Mouse (Mus musculus) forebrain, embryonic 11.5 days (tissue): ENCODE measurements at regions not wholly inside any gene's neighbourhood (a gene's known extent, or its start where the extent isn't known, plus 50 kb on each side); places are given as distances from the start of the nearest gene placed in this dataset.

ENCODE experiments used
- ATAC-seq: fragments of 200-750 bp; cut with Nextera tagmentation; replicated peaks from 2 replicates; pipeline ENCODE4 v1.8.0; 2017; ENCODE audit warnings: moderate TSS enrichment; ENCODE audit not compliant: low FRiP score
- DNase-seq: peaks from one replicate; pipeline ENCODE4 v3.0.0-alpha.2; 2017; ENCODE audit warnings: low spot score
- H3K27ac ChIP-seq: fragments of 300-500 bp; sonication (generic); 2 replicates; pipeline ENCODE4 v1.5.1; 2014; ENCODE audit warnings: low read depth, low read length
- H3K27me3 ChIP-seq: fragments of 300-500 bp; sonication (generic); 2 replicates; pipeline ENCODE4 v1.6.1; 2014; ENCODE audit warnings: mild to moderate bottlenecking, low read length, mixed read lengths; ENCODE audit not compliant: control insufficient read depth, insufficient read depth
- H3K36me3 ChIP-seq: fragments of 300-500 bp; sonication (generic); 2 replicates; pipeline ENCODE4 v1.6.1; 2014; ENCODE audit warnings: mild to moderate bottlenecking, low read length, moderate library complexity, mixed read lengths; ENCODE audit not compliant: control insufficient read depth, insufficient read depth
- H3K4me1 ChIP-seq: fragments of 300-500 bp; sonication (generic); replicated peaks from 2 replicates; pipeline ENCODE4 v1.6.1; 2014; ENCODE audit warnings: low read length, mixed read lengths; ENCODE audit not compliant: control insufficient read depth, insufficient read depth
- H3K4me2 ChIP-seq: fragments of 300-500 bp; sonication (generic); 2 replicates; pipeline ENCODE4 v1.6.1; 2014; ENCODE audit warnings: low read depth, mild to moderate bottlenecking, low read length, moderate library complexity, mixed read lengths; ENCODE audit not compliant: severe bottlenecking
- H3K4me3 ChIP-seq: fragments of 300-500 bp; sonication (generic); 2 replicates; pipeline ENCODE4 v1.5.1; 2014; ENCODE audit warnings: low read depth, low read length
- H3K9ac ChIP-seq: fragments of 300-500 bp; sonication (generic); 2 replicates; pipeline ENCODE4 v1.6.1; 2014; ENCODE audit warnings: low read length
- H3K9me3 ChIP-seq: fragments of 300-500 bp; sonication (generic); 2 replicates; pipeline ENCODE4 v1.6.1; 2016; ENCODE audit warnings: low read length, mixed read lengths; ENCODE audit not compliant: control insufficient read depth
- WGBS: fragments of 180-500 bp; shearing (Covaris S2); extraction: QIAGEN DNeasy Blood & Tissue Kit; methylation state at CpG from one replicate; pipeline ENCODE4 v1.1.7; 2014; 5-methylcytosine and 5-hydroxymethylcytosine counted together

- ATAC-seq (no peak), DNase-seq (no peak)
- H3K27ac ChIP-seq = no peak overlapping the region
Measured at GRCm38 (mm10) chr12:97398582-97398945, 860.7 kb downstream of the Galc start.

GRCm38 (mm10) chr12:97397850-97398581, 861.2 kb downstream of the Galc start:
- Histone ChIP-seq H3K9me3 (no peaks in the 10 kb centered on the region), H3K36me3 (no peaks in the 10 kb centered on the region), H3K27ac (no peak overlapping the region), H3K4me3 (no peak overlapping the region), H3K27me3 (no peaks in the 10 kb centered on the region), H3K4me2 (no peak overlapping the region), H3K4me1 (no peaks in the 10 kb centered on the region), H3K9ac (no peak overlapping the region)
- WGBS = 90% methylated on average over 5 of the region's 7 CpGs
- DNase-seq (no peak), ATAC-seq (no peak)

More at GRCm38 (mm10) chr12:97398582-97398945, 860.7 kb downstream of the Galc start:
- no peak overlapping the region for H3K4me2 ChIP-seq
- H3K4me1 ChIP-seq = no peaks in the 10 kb centered on the region
- no peak overlapping the region for H3K4me3 ChIP-seq
- no peak overlapping the region for H3K9ac ChIP-seq
- H3K9me3 ChIP-seq = no peaks in the 10 kb centered on the region
- H3K27me3 ChIP-seq = no peaks in the 10 kb centered on the region
- no peaks in the 10 kb centered on the region for H3K36me3 ChIP-seq
- 73% methylated on average over 3 of the region's 3 CpGs for WGBS

- ATAC-seq = no peak
Measured at GRCm38 (mm10) chr12:97361804-97362203, 897.5 kb downstream of the Galc start.

GRCm38 (mm10) chr12:97360656-97361055, 898.6 kb downstream of the Galc start:
- H3K36me3 ChIP-seq = no peaks in the 10 kb centered on the region
- H3K27ac ChIP-seq = no peak overlapping the region
- H3K4me3 ChIP-seq = no peak overlapping the region
- ATAC-seq (peak; percentile 40; the same call in 1 of the 2 replicates), DNase-seq (peak; percentile 51)
- H3K9me3 ChIP-seq = no peaks in the 10 kb centered on the region
- H3K9ac ChIP-seq = no peak overlapping the region
- H3K4me1 ChIP-seq = no peaks in the 10 kb centered on the region
- H3K27me3 ChIP-seq = no peaks in the 10 kb centered on the region
- WGBS = 25% methylated on average over 2 of the region's 2 CpGs
- no peak overlapping the region for H3K4me2 ChIP-seq

More at GRCm38 (mm10) chr12:97361804-97362203, 897.5 kb downstream of the Galc start:
- Histone ChIP-seq H3K27me3 (no peaks in the 10 kb centered on the region), H3K4me3 (no peak overlapping the region), H3K36me3 (no peaks in the 10 kb centered on the region), H3K9me3 (no peaks in the 10 kb centered on the region), H3K4me2 (no peak overlapping the region), H3K9ac (no peak overlapping the region), H3K4me1 (no peaks in the 10 kb centered on the region), H3K27ac (no peak overlapping the region)
- DNase-seq = no peak
- WGBS = 58% methylated on average over 3 of the region's 3 CpGs

GRCm38 (mm10) chr12:97326582-97326981, 932.7 kb downstream of the Galc start:
- H3K36me3 ChIP-seq = no peaks in the 10 kb centered on the region
- H3K9ac ChIP-seq = no peak overlapping the region
- no peak overlapping the region for H3K4me2 ChIP-seq
- H3K9me3 ChIP-seq = no peaks in the 10 kb centered on the region
- no peak for DNase-seq
- H3K4me3 ChIP-seq = no peak overlapping the region
- 65% methylated on average over 3 of the region's 3 CpGs for WGBS
- no peak for ATAC-seq
- no peak overlapping the region for H3K27ac ChIP-seq
- H3K27me3 ChIP-seq = no peaks in the 10 kb centered on the region
- H3K4me1 ChIP-seq = no peaks in the 10 kb centered on the region

GRCm38 (mm10) chr12:97312282-97313040, 946.8 kb downstream of the Galc start:
- 56% methylated on average over 5 of the region's 5 CpGs for WGBS
- Histone ChIP-seq H3K9ac (no peak overlapping the region), H3K27ac (no peak overlapping the region), H3K27me3 (no peaks in the 10 kb centered on the region), H3K4me3 (no peak overlapping the region), H3K4me2 (no peak overlapping the region), H3K36me3 (no peaks in the 10 kb centered on the region), H3K9me3 (no peaks in the 10 kb centered on the region), H3K4me1 (no peaks in the 10 kb centered on the region)
- ATAC-seq = no peak
- DNase-seq = no peak

GRCm38 (mm10) chr12:97278792-97279191, 980.5 kb downstream of the Galc start:
- Histone ChIP-seq H3K4me1 (no peaks in the 10 kb centered on the region), H3K9ac (no peak overlapping the region), H3K9me3 (no peaks in the 10 kb centered on the region), H3K4me3 (no peak overlapping the region), H3K27me3 (no peaks in the 10 kb centered on the region), H3K36me3 (no peaks in the 10 kb centered on the region), H3K4me2 (no peak overlapping the region), H3K27ac (no peak overlapping the region)
- WGBS = 78% methylated on average over 2 of the region's 2 CpGs
- DNase-seq (no peak), ATAC-seq (no peak)

GRCm38 (mm10) chr12:97278331-97278730, 980.9 kb downstream of the Galc start:
- ATAC-seq (no peak), DNase-seq (no peak)
- Histone ChIP-seq H3K9ac (no peak overlapping the region), H3K4me3 (no peak overlapping the region), H3K27me3 (no peaks in the 10 kb centered on the region), H3K9me3 (no peaks in the 10 kb centered on the region), H3K27ac (no peak overlapping the region), H3K4me2 (no peak overlapping the region), H3K4me1 (no peaks in the 10 kb centered on the region), H3K36me3 (no peaks in the 10 kb centered on the region)
- WGBS = 85% methylated on average over 1 of the region's 1 CpGs
